Mouse (Mus musculus) lung, postnatal 25 days (tissue): ENCODE measurements around the gene Zbtb11.
"Not testable (repeated sequence)": the region's sequence is repeated elsewhere in the genome, so short reads cannot be mapped to it uniquely, and the experiment has no call there.

Source experiments
- DNase-seq: peaks from one replicate; pipeline ENCODE4 v3.0.0; 2022; ENCODE audit warnings: low spot score

The Zbtb11 gene

GRCm38 (mm10) chr16:55973431-55974255 is at the start of gene Zbtb11:
Zbtb11 (plus strand) TSS chr16:55973883.
- peak; percentile 99 for DNase-seq

GRCm38 (mm10) chr16:55924010-55924409 is 49.7 kb upstream of the Zbtb11 start:
- DNase-seq, result no peak

DNA sequence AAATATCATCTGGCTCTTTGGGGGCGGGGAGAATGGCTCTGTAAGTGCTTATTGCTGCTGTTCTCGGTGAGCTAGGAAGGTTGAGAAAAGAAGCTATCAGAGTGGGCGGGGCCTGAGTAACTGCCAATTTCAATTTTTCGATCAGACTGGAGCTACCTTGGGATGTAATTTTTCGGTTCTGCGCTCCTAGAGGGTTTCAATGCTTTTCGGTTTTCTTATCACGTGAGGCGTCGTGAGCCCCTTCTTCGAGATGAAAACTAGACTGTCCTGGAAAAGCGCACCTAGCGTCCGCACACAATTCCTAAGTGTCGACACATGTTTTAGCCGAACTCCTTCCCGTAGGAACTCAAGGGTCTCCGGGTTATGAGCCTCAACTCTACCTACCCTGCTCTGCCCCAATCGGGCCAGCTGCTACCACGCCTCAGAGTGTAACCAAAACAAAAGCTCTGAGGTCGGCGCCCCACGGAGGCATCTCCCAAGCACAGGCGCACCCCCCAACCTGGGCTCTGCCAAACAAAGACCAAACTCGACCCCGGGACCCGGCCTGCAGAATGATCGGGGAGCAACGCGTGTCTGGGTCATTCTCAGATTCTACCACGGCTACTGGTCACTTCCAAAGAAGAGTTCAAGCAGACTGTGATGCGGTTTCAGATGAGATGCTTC is 39.9 kb upstream of the Zbtb11 start:
- peak; percentile 10 for DNase-seq

- DNase-seq, result peak; percentile 95
Measured at GRCm38 (mm10) chr16:55934453-55935037, 39.1 kb upstream of the Zbtb11 start, which contains the start of gene Cep97. Cep97 (minus strand) TSS chr16:55934855.

DNA sequence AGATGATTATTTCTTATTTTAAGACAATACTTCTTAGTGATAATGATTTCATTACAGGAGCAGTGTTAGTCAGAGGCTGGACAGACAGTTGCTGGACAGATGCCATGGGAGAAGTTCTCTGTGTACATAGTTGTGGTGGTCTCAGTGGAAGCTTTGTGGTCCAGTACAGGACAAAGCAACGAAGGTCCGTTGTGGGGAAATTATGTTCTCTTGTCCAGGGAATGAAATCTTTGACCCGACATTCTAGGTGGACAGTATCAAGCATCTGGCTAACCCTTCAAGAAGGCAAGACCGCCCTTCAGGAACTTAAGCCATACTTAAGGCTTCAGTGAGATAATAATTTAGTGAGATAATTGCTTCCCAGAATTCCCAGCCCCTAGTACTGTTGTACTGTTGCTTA is 34.9 kb upstream of the Zbtb11 start:
- DNase-seq, result no peak

DNA sequence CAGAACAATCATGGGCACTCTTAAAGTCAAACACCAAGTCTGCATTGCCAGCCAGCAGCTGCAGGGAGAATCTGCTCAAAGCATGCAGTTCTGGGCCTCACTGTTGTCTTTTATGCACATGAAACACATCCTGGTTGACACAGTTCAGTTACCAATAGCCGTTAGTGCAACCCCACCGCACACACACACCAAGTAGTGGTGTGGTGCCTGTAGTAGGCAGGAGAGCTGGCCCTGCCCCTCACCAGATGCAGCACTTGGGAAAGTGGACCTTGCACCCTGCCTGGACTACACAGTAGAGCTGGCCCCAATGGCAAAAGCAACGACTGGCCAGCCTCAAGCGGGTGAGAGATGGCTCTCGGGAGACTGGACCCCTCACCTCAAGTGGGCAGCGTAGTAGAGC is 34.0 kb upstream of the Zbtb11 start:
- no peak for DNase-seq

- no peak for DNase-seq
Measured at GRCm38 (mm10) chr16:55940781-55941180, 32.9 kb upstream of the Zbtb11 start.

DNA sequence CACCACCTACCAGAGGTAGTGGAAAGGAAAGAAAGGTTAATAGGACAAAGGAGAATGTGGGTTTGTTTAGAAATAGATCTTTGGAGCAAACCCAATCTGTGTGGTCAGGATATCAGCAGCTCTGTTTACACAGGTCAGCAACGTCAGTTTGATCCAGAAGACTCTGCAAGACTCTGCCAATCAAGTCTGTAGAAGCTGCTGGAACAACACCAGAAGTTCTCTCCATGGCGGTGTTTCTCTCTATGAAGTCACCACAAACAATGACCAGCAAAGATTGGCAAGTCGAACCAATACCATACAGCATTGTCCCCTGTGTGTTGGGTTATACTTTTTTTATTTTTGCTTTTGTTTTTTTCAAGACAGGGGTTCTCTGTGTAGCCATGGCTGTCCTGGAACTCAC is 26.4 kb upstream of the Zbtb11 start:
- DNase-seq, result no peak

DNA sequence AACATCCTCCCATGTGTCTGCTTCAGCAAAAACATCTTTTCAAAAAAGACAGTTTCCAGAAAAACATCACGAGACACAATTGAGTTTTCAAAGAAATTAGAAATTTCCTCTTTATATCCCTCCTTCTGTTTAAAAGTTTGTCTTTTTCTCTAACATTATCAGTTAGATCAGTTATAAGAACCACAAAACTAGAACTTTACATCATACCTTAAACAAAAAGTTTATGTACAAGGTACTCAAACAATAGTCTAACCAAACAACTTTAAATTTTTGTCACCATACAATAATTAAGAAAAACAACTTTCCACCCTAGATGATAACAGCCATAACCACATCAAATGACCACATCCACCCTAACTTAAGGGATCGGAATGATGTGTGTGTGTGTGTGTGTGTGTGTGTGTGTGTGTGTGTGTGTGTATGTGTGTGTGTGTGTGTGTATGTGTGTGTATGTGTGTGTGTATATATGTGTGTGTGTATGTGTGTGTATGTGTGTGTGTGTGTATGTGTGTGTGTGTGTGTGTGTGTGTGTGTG is 25.7 kb upstream of the Zbtb11 start:
- DNase-seq, result not testable (repeated sequence)

GRCm38 (mm10) chr16:55948963-55949362 is 24.7 kb upstream of the Zbtb11 start:
- peak; percentile 72 for DNase-seq

- no peak for DNase-seq
Measured at GRCm38 (mm10) chr16:55950462-55950861, 23.2 kb upstream of the Zbtb11 start.

- DNase-seq, result peak; percentile 90
Measured at GRCm38 (mm10) chr16:55950946-55951678, 22.6 kb upstream of the Zbtb11 start.

GRCm38 (mm10) chr16:55951679-55952327 is 21.9 kb upstream of the Zbtb11 start:
- no peak for DNase-seq

- DNase-seq, result peak; percentile 55
Measured at GRCm38 (mm10) chr16:55952771-55953170, 20.9 kb upstream of the Zbtb11 start.

DNA sequence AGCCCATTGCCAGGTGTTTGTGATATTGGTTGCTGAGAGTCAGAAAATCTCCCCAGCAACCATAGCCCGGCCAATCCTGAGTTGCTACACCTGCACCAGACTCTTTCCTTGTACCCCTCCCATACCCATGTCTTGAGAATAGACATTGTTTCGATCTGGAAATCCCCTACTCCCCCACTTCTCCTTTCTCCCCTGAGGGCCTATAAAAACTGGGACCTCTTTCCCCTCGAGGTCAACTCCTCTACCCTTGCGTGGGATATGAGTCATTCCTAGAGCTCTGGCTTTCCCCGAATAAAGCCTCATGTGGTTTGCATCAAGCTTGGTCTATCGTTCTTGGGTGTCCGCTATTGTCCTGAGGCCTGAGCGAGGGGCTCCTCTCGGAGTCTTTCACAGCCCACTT is 19.5 kb upstream of the Zbtb11 start:
- not testable (repeated sequence) for DNase-seq

DNA sequence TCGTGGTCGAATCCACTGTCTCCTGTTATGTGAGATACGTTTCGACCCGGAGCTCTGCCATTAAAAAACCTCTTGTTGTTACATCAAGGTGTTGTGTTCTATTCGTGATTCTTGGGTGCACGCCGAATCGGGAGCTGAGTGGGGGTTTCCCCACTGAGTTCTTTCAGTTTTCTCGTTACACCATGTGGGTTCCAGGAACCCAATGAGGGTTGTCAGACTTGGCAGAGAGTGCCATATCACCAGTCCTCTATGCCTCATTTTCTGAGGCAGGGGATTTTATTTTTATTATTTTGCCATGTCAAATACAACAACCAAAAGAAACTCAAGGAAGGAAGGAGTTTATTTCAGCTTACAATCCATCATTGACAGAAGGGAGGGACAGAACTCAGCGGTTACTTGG is 10.6 kb upstream of the Zbtb11 start:
- DNase-seq, result not testable (repeated sequence)

DNA sequence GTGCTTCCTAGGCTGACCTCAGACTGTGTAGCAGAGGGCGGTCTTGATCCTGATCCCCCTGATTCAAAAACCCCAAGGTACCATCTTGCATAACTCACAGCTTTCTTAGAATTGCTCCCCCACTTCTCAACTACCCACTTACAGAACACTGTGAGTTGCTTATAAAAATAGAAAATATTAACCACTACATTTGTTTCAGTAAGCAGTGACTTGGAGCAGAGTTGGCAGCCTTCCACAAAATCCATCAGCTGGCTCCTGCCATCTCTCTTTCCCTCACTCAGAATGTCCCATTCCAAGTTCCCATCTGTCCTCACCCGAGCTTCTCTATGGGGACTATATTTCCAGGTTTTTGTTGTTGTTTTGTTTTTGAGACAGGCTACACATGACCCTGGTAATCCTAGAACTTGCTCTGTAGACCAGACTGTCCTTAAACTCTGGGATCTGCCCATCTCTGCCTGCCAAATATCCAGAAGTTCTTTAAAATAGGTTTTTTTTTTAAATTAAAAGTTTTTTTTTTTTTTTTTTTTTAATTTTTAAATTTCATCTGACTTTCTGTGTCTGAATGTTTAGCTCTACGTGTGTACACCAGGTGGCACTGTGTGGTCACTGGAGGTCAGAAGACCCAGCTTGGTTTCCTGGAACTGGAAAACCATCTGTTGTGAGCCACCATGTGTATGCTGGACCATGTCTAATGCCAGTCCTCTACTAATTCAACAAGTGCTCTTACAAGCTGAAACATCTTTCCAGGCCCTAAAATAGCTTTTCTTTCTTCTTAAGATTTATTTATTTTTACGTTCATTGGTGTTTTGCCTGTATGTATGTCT is 9.3 kb upstream of the Zbtb11 start:
- peak; percentile 44 for DNase-seq

DNA sequence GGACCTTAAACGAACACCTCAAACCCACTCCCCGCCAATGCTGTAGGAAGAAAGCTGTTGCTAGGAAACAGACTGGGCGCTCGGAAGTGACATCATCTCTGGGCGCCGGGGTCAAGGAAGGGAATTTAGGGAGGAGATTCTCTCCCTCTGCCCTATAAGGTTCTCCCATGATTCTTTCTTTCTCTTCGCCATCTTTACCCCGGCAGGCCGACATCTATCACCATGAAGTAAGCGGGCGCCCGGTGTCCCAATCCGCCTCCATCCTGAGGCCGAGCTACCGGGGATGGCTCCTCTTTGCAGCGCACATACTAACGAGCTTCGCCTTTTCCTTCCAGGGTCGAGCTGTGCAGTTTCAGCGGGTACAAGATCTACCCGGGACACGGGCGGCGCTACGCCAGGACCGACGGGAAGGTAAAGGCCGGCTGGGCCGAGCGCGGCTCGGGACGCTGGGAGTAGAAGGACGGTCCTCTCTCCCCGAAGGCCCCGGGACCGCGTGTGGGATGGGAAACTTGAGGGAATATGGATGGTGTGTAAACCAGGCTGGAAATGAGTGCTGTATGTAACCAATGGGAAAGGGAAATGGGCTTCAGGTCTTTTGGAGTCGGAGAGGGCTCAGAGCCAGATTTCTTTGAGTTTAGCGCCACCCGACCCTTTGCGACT is 7.3 kb upstream of the Zbtb11 start, which contains the start of gene Rpl24:
Gene Rpl24 (plus strand): TSS at position 64 of the 660 bp plus-strand sequence.
- DNase-seq, result peak; percentile 97

DNA sequence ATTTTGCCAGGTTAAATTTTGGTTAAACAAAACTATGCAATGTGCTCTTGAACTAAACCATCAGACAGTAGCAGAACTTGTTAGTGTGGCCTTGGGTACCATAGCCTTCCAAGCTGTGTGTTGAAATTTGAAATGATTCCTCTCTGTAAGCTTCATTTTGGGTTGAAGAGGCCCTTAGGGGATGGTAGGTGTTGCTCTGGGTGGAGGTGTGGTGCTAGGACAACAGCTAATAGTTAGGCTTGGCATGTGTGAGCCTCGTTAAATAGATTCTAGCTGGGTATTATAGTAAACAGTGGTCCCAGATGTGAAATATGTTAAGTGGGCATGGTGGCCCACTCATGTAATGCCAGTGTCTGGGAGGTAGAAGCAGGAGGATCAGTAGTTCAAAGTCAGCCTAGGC is 6.5 kb upstream of the Zbtb11 start:
- no peak for DNase-seq

GRCm38 (mm10) chr16:55969147-55969546 is 4.5 kb upstream of the Zbtb11 start:
- DNase-seq, result peak; percentile 28
